Mouse (Mus musculus): ENCODE measurements around the gene Ctps2. TPM values are rescaled to one million over a fixed set of nuclear protein-coding genes. Genes with fewer than 3 reads are reported as not detected.

Ctps2 gene
- polyA plus RNA-seq, 1 experiment from 2014 or later: 91.1 TPM

GRCm38 (mm10) chrX:162902040-162902734 is 1.1 kb downstream of the Ctps2 start:
- WGBS: 21% methylated on average over 29 of the region's 29 CpGs
- H3K4me1 ChIP-seq (ENCODE audit: control insufficient read depth, insufficient read depth, low read depth, low read length): no peaks in the 10 kb centered on the region
- peak overlapping the region; percentile 75 for H3K9ac ChIP-seq (ENCODE audit: low read depth, low read length)
- peak overlapping the region; percentile 70 for H3K4me2 ChIP-seq (ENCODE audit: low read length)
- peak overlapping the region; percentile 63 for H3K4me3 ChIP-seq (ENCODE audit: low read length)
- no peaks in the 10 kb centered on the region for H3K36me3 ChIP-seq (ENCODE audit: control insufficient read depth, insufficient read depth, low read length)
- peak overlapping the region; percentile 80 for H3K27ac ChIP-seq (ENCODE audit: low read depth, low read length)
- peak; percentile 84 for ATAC-seq
- no peaks in the 10 kb centered on the region for H3K9me3 ChIP-seq (ENCODE audit: control insufficient read depth, low read length)
- no peaks in the 10 kb centered on the region for H3K27me3 ChIP-seq (replicated peaks; ENCODE audit: control insufficient read depth, insufficient read depth, low read length)

GRCm38 (mm10) chrX:162907554-162907953 is 6.5 kb downstream of the Ctps2 start:
- no peak overlapping the region for H3K4me3 ChIP-seq (ENCODE audit: low read length)
- ATAC-seq: no peak
- WGBS: 65% methylated on average over 3 of the region's 3 CpGs
- no peak overlapping the region for H3K4me2 ChIP-seq (ENCODE audit: low read length)
- no peaks in the 10 kb centered on the region for H3K27me3 ChIP-seq (replicated peaks; ENCODE audit: control insufficient read depth, insufficient read depth, low read length)
- H3K4me1 ChIP-seq (ENCODE audit: control insufficient read depth, insufficient read depth, low read depth, low read length): no peaks in the 10 kb centered on the region
- no peak overlapping the region for H3K9ac ChIP-seq (ENCODE audit: low read depth, low read length)
- no peak overlapping the region for H3K27ac ChIP-seq (ENCODE audit: low read depth, low read length)
- 0 out of 2 replicates have a peak, but pooled peaks cover 3% of the 10 kb centered on the region for H3K36me3 ChIP-seq (ENCODE audit: control insufficient read depth, insufficient read depth, low read length)
- H3K9me3 ChIP-seq (ENCODE audit: control insufficient read depth, low read length): no peaks in the 10 kb centered on the region

GRCm38 (mm10) chrX:162913651-162914050 is 12.6 kb downstream of the Ctps2 start:
- Histone ChIP-seq H3K4me3 (ENCODE audit: low read length) (no peak overlapping the region), H3K9me3 (ENCODE audit: control insufficient read depth, low read length) (no peaks in the 10 kb centered on the region), H3K36me3 (ENCODE audit: control insufficient read depth, insufficient read depth, low read length) (peaks cover 5% of the 10 kb centered on the region; the same call in 1 of the 2 replicates), H3K27me3 (replicated peaks; ENCODE audit: control insufficient read depth, insufficient read depth, low read length) (no peaks in the 10 kb centered on the region), H3K9ac (ENCODE audit: low read depth, low read length) (no peak overlapping the region), H3K4me2 (ENCODE audit: low read length) (no peak overlapping the region), H3K27ac (ENCODE audit: low read depth, low read length) (no peak overlapping the region), H3K4me1 (ENCODE audit: control insufficient read depth, insufficient read depth, low read depth, low read length) (no peaks in the 10 kb centered on the region)
- WGBS: 91% methylated on average over 3 of the region's 3 CpGs
- no peak for ATAC-seq

GRCm38 (mm10) chrX:162915697-162916096 is 14.7 kb downstream of the Ctps2 start:
- Histone ChIP-seq H3K27me3 (replicated peaks; ENCODE audit: control insufficient read depth, insufficient read depth, low read length) (no peaks in the 10 kb centered on the region), H3K4me1 (ENCODE audit: control insufficient read depth, insufficient read depth, low read depth, low read length) (no peaks in the 10 kb centered on the region), H3K36me3 (ENCODE audit: control insufficient read depth, insufficient read depth, low read length) (peaks cover 2% of the 10 kb centered on the region; the same call in 1 of the 2 replicates), H3K9ac (ENCODE audit: low read depth, low read length) (no peak overlapping the region), H3K4me2 (ENCODE audit: low read length) (no peak overlapping the region), H3K4me3 (ENCODE audit: low read length) (no peak overlapping the region), H3K27ac (ENCODE audit: low read depth, low read length) (no peak overlapping the region), H3K9me3 (ENCODE audit: control insufficient read depth, low read length) (no peaks in the 10 kb centered on the region)
- 37% methylated on average over 5 of the region's 5 CpGs for WGBS
- peak; percentile 69; the same call in 1 of the 2 replicates for ATAC-seq

GRCm38 (mm10) chrX:162921487-162922125 is 20.6 kb downstream of the Ctps2 start:
- no peaks in the 10 kb centered on the region for H3K9me3 ChIP-seq (ENCODE audit: control insufficient read depth, low read length)
- no peaks in the 10 kb centered on the region for H3K27me3 ChIP-seq (replicated peaks; ENCODE audit: control insufficient read depth, insufficient read depth, low read length)
- H3K9ac ChIP-seq (ENCODE audit: low read depth, low read length): no peak overlapping the region
- no peak for ATAC-seq
- 88% methylated on average over 8 of the region's 8 CpGs for WGBS
- H3K27ac ChIP-seq (ENCODE audit: low read depth, low read length): no peak overlapping the region
- no peaks in the 10 kb centered on the region for H3K36me3 ChIP-seq (ENCODE audit: control insufficient read depth, insufficient read depth, low read length)
- H3K4me2 ChIP-seq (ENCODE audit: low read length): no peak overlapping the region
- no peaks in the 10 kb centered on the region for H3K4me1 ChIP-seq (ENCODE audit: control insufficient read depth, insufficient read depth, low read depth, low read length)
- H3K4me3 ChIP-seq (ENCODE audit: low read length): no peak overlapping the region

- 95% methylated on average over 2 of the region's 2 CpGs for WGBS
- H3K4me1 ChIP-seq (ENCODE audit: control insufficient read depth, insufficient read depth, low read depth, low read length): no peaks in the 10 kb centered on the region
- H3K27ac ChIP-seq (ENCODE audit: low read depth, low read length): no peak overlapping the region
- peaks cover 3% of the 10 kb centered on the region for H3K36me3 ChIP-seq (ENCODE audit: control insufficient read depth, insufficient read depth, low read length)
- no peak for ATAC-seq
- no peak overlapping the region for H3K4me3 ChIP-seq (ENCODE audit: low read length)
- H3K27me3 ChIP-seq (replicated peaks; ENCODE audit: control insufficient read depth, insufficient read depth, low read length): no peaks in the 10 kb centered on the region
- no peak overlapping the region for H3K9ac ChIP-seq (ENCODE audit: low read depth, low read length)
- H3K4me2 ChIP-seq (ENCODE audit: low read length): no peak overlapping the region
- H3K9me3 ChIP-seq (ENCODE audit: control insufficient read depth, low read length): no peaks in the 10 kb centered on the region
Measured at GRCm38 (mm10) chrX:162931467-162931866, 30.4 kb downstream of the Ctps2 start.

GRCm38 (mm10) chrX:162942027-162942426 is 41.0 kb downstream of the Ctps2 start:
- WGBS: 85% methylated on average over 1 of the region's 1 CpGs
- Histone ChIP-seq H3K36me3 (ENCODE audit: control insufficient read depth, insufficient read depth, low read length) (no peaks in the 10 kb centered on the region), H3K27me3 (replicated peaks; ENCODE audit: control insufficient read depth, insufficient read depth, low read length) (no peaks in the 10 kb centered on the region), H3K9me3 (ENCODE audit: control insufficient read depth, low read length) (no peaks in the 10 kb centered on the region), H3K9ac (ENCODE audit: low read depth, low read length) (no peak overlapping the region), H3K4me3 (ENCODE audit: low read length) (no peak overlapping the region), H3K4me2 (ENCODE audit: low read length) (no peak overlapping the region), H3K27ac (ENCODE audit: low read depth, low read length) (no peak overlapping the region), H3K4me1 (ENCODE audit: control insufficient read depth, insufficient read depth, low read depth, low read length) (no peaks in the 10 kb centered on the region)
- ATAC-seq: no peak

GRCm38 (mm10) chrX:162949811-162950439 is 48.9 kb downstream of the Ctps2 start:
- no peaks in the 10 kb centered on the region for H3K4me1 ChIP-seq (ENCODE audit: control insufficient read depth, insufficient read depth, low read depth, low read length)
- no peaks in the 10 kb centered on the region for H3K27me3 ChIP-seq (replicated peaks; ENCODE audit: control insufficient read depth, insufficient read depth, low read length)
- no peak overlapping the region for H3K4me3 ChIP-seq (ENCODE audit: low read length)
- no peak overlapping the region for H3K4me2 ChIP-seq (ENCODE audit: low read length)
- H3K9me3 ChIP-seq (ENCODE audit: control insufficient read depth, low read length): no peaks in the 10 kb centered on the region
- H3K27ac ChIP-seq (ENCODE audit: low read depth, low read length): no peak overlapping the region
- WGBS: 24% methylated on average over 3 of the region's 3 CpGs
- no peaks in the 10 kb centered on the region for H3K36me3 ChIP-seq (ENCODE audit: control insufficient read depth, insufficient read depth, low read length)
- H3K9ac ChIP-seq (ENCODE audit: low read depth, low read length): no peak overlapping the region
- peak; percentile 70 for ATAC-seq

- no peaks in the 10 kb centered on the region for H3K4me1 ChIP-seq (ENCODE audit: control insufficient read depth, insufficient read depth, low read depth, low read length)
Measured at GRCm38 (mm10) chrX:162957921-162958320, 56.9 kb downstream of the Ctps2 start.

More at GRCm38 (mm10) chrX:162957921-162958320, 56.9 kb downstream of the Ctps2 start:
- Histone ChIP-seq H3K27ac (ENCODE audit: low read depth, low read length) (no peak overlapping the region), H3K27me3 (replicated peaks; ENCODE audit: control insufficient read depth, insufficient read depth, low read length) (no peaks in the 10 kb centered on the region; the same call in 1 of the 2 replicates), H3K36me3 (ENCODE audit: control insufficient read depth, insufficient read depth, low read length) (no peaks in the 10 kb centered on the region), H3K9ac (ENCODE audit: low read depth, low read length) (no peak overlapping the region), H3K9me3 (ENCODE audit: control insufficient read depth, low read length) (no peaks in the 10 kb centered on the region), H3K4me3 (ENCODE audit: low read length) (no peak overlapping the region), H3K4me2 (ENCODE audit: low read length) (no peak overlapping the region)
- ATAC-seq: no peak
- 79% methylated on average over 3 of the region's 3 CpGs for WGBS

Measured in hindbrain, embryonic 16.5 days (tissue).